Mouse (Mus musculus) erythroid progenitor cell, adult 5-6 weeks (primary cell): ENCODE measurements around the gene Rhd. TPM values are rescaled to one million over a fixed set of nuclear protein-coding genes. Genes with fewer than 3 reads are reported as not detected.
A peak's percentile ranks its signal among the peaks of the same experiment; 100 is the strongest.
"Not testable (repeated sequence)": the region's sequence is repeated elsewhere in the genome, so short reads cannot be mapped to it uniquely, and the experiment has no call there.

Experiments
- ATAC-seq: replicated peaks from 2 replicates; pipeline ENCODE4 v1.8.0; 2016; ENCODE audit warnings: moderate number of reproducible peaks, mild to moderate bottlenecking, moderate TSS enrichment, inconsistent platforms; ENCODE audit not compliant: poor library complexity, low FRiP score, severe bottlenecking
- total RNA-seq, 2 experiments: library from RNA; stranded (forward) in 1 of 2; stranded (reverse) in 1 of 2; fragments of 150-400 nt in 1 of 2; fragments of 186-747, 209-891 nt in 1 of 2; gene quantifications; 2 replicates each; pipeline versions ENCODE4 v1.2.3 to v1.2.4; 2015 to 2017; ENCODE audit warnings: low replicate concordance in 2 of 2

Rhd gene
- total RNA-seq, 2 experiments from 2014 or later: 1,050 to 1,461 TPM

GRCm38 (mm10) chr4:134892096-134892495 is 27.8 kb downstream of the Rhd start:
- no peak for ATAC-seq

DNA sequence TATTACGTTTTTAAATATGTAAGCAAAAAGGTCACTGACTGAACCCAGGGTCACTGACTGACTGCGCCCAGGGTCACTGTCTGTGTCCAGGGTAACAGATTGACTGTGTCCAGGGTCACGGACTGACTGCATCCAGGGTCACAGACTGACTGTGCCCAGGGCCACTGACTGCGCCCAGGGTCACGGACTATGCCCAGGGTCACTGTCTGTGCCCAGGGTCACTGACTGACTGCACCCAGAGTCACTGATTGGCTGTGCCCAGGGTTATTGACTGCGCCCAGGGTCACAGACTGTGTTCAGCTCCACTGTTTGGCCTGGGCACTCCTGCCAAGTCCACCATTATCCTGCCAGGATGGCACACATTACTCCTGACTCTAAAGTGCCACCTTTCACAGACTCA is 32.9 kb downstream of the Rhd start:
- ATAC-seq: peak; percentile 23; the same call in 1 of the 2 replicates

DNA sequence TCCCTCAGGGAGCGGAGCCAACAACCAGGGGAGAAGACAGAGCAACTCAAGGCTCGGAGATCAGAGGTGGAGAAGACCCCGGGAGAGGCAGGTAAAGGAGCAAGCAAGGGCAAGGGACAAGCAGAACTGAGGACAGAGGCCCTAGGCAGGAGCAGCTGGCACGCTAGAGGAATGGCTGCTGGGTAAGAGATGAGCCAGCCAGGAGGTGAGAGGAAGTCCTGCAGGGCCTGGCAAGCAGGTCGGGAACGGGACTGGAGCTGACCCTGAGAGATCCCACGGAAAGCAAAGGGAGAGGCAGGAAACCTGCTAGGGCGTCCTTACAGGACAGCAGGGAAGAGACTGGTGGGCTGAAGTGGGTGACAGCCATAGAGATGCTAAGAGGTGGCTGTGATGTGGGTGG is 36.8 kb downstream of the Rhd start:
- ATAC-seq: no peak

DNA sequence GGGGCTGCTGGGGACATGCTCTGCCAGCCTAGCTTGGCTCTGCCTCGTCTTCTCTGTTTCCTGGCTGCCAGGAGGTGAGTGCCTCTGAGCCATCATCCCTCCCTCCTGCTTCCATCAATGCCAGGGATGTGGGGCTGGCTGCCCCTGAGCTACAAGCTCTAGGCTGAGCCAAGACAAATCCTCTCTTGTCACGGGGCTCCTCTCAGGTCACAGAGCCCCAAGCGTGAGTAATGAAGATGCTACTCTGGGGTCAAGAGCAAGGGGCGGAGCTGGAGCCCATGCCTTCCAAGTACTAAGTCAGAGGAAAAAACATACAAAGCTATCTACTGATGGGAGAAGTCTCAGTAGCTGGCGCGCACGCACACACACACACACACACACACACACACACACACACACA is 38.7 kb downstream of the Rhd start:
- no peak for ATAC-seq

GRCm38 (mm10) chr4:134911406-134911805 is 47.1 kb downstream of the Rhd start:
- not testable (repeated sequence) for ATAC-seq

DNA sequence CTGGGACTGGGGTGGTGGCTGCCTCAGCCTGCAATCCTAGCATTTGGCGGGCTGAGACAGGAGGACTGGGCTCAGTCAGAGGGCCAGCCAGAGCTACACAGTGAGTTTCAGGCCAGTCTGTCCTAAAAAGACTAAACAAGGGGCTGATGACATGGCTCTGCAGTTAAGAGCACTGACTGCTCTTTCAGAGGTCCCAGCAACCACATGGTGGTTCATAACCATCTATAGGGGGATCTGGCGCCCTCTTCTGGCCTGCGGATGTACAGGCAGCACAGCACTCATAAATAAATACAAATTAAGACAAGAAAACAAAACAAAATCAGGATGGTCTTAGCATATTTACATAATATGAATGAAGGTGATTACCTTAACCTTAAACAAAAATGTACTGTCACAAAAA is 49.1 kb downstream of the Rhd start:
- ATAC-seq: peak; percentile 51

DNA sequence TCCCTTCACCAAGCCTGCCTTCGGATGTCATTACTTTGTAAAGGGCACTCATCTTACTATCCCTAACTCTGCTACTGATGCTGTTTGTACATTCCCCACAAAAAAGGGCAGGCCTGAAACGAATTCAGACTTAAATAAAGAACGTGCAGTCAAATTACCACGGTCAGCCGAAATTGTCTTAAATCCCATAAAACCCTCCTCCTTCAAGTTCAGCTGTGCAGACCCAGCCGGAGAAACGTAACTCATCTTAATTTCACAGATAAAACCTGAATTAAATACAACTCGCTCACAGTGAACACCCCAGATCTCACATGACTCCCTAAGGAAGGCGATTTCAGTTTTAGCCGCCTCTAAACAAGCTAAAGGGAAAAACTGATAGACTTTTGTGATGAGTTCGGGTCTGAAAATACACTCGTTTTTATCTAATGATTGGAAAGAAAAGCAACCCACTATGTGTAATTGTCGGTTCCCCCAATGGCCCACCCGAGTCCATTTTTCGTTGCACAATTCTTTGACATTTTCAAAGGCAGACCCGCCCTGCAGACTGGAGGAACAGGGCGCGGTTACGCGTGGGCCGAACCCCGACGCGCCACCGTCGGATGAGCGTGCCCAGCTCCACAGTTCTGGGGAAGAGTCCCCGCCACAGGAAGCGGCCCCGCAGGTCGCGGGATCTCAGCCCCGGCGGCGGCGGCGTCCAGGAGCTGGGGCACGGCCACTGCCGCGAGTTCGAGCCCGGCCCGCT is 50.0 kb downstream of the Rhd start:
- ATAC-seq: peak; percentile 64

GRCm38 (mm10) chr4:134914864-134915209 is 50.5 kb downstream of the Rhd start, which contains the start of gene Tmem50a:
TSS of gene Tmem50a (minus strand) at chr4:134915024.
- peak; percentile 89 for ATAC-seq

- peak; percentile 7 for ATAC-seq
These were observed 51.1 kb downstream of the Rhd start for GRCm38 (mm10) chr4:134915223-134916050.

- 0 out of 2 replicates have a peak, but pooled peaks have one; percentile 27 for ATAC-seq
These were observed 52.9 kb downstream of the Rhd start for GRCm38 (mm10) chr4:134917194-134917593.

DNA sequence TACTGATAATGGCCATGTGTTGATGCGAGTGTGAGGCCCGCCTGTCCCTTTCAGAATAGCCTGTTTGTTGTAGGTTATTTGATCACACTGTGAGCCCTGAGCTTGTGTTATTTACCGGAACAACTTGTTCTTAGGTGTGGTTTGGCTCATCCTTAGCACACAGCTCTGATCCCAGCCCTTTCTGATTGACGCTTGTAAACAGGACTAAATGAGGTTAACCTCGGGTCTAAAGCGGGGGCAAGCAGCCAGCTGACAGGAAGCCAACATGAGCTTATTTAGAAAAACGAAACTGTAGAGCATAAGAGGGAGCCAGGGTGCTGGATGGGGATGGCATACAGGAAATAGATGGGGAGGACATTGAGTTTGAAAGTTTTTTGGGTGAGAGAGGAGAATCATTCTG is 54.0 kb downstream of the Rhd start:
- ATAC-seq: no peak

- peak; percentile 40; the same call in 1 of the 2 replicates for ATAC-seq
These were observed 55.6 kb downstream of the Rhd start for GRCm38 (mm10) chr4:134919733-134920540.

DNA sequence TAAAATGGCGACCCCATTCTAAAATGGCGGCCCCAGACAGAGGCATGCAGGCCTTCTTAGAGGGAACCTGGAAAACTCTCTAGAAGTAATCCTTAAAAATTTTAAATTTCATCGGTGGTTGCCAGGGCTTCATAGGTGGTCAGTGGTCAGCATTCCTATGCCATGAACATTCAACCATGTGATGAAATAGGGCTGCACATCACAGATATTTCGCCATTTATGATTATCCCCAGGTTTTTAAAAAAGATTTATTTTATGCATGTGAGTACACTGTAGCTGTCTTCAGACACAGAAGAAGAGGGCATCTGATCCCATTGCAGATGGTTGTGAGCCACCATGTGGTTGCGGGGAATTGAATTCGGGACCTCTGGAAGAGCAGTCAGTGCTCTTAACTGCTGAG is 56.3 kb downstream of the Rhd start:
- ATAC-seq: no peak

GRCm38 (mm10) chr4:134921703-134922102 is 57.4 kb downstream of the Rhd start:
- ATAC-seq: no peak

GRCm38 (mm10) chr4:134922111-134922924 is 58.0 kb downstream of the Rhd start:
- no peak for ATAC-seq

DNA sequence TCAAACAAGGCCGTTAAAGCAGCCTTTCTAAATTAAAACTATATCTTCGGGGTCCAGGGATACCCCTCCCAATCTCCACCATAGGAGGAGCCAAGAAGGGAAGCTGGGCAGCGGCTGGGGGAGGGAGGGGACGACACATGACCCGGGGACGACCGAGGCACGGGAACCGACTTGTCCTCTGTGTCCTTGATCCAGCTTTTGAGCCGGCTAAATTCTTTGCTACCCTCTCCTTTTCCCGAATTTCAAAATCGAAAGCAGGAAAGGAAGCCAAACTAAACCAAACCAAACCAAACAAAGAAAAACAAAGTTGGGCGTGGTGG is 58.5 kb downstream of the Rhd start:
- ATAC-seq: no peak

- peak; percentile 85 for ATAC-seq
These were observed 59.1 kb downstream of the Rhd start, which contains the start of gene Rsrp1 for GRCm38 (mm10) chr4:134923258-134924018. TSS of gene Rsrp1 (plus strand) at chr4:134923592.

- ATAC-seq: peak; percentile 73
These were observed 59.8 kb downstream of the Rhd start for GRCm38 (mm10) chr4:134924019-134924741.
